Mouse (Mus musculus) lung, embryonic 14.5 days (tissue): ENCODE data around the gene Gemin4. TPM values are rescaled to one million over a fixed set of nuclear protein-coding genes. Genes with fewer than 3 reads are reported as not detected.

Experiments
- ATAC-seq: fragments of 200-750 bp; cut with Nextera tagmentation; 2 replicates; pipeline ENCODE4 v1.8.0; 2017; ENCODE audit warnings: mild to moderate bottlenecking, moderate TSS enrichment, moderate library complexity; ENCODE audit not compliant: insufficient read depth
- DNase-seq: peaks from one replicate; pipeline ENCODE4 v3.0.0-alpha.2; 2015
- H3K27ac ChIP-seq: fragments of 300-500 bp; sonication (generic); 2 replicates; pipeline ENCODE4 v1.5.1; 2014; ENCODE audit warnings: low read depth, mild to moderate bottlenecking, moderate library complexity
- H3K27me3 ChIP-seq: fragments of 300-500 bp; sonication (generic); 2 replicates; pipeline ENCODE4 v1.6.1; 2014; ENCODE audit warnings: low read length, control low read depth; ENCODE audit not compliant: insufficient read depth
- H3K36me3 ChIP-seq: fragments of 300-500 bp; sonication (generic); 2 replicates; pipeline ENCODE4 v1.6.1; 2014; ENCODE audit warnings: control low read depth; ENCODE audit not compliant: insufficient read depth
- H3K4me1 ChIP-seq: fragments of 300-500 bp; sonication (generic); 2 replicates; pipeline ENCODE4 v1.6.1; 2014; ENCODE audit warnings: antibody characterized with exemption, control low read depth; ENCODE audit not compliant: insufficient read depth
- H3K4me2 ChIP-seq: fragments of 300-500 bp; sonication (generic); 2 replicates; pipeline ENCODE4 v1.6.1; 2014; ENCODE audit warnings: mild to moderate bottlenecking
- H3K4me3 ChIP-seq: fragments of 300-500 bp; sonication (generic); 2 replicates; pipeline ENCODE4 v1.5.1; 2014; ENCODE audit warnings: low read depth, low read length
- H3K9ac ChIP-seq: fragments of 300-500 bp; sonication (generic); 2 replicates; pipeline ENCODE4 v1.6.1; 2014
- H3K9me3 ChIP-seq: fragments of 300-500 bp; sonication (generic); 2 replicates; pipeline ENCODE4 v1.6.1; 2016; ENCODE audit warnings: low read depth, low read length, control low read depth
- CTCF ChIP-seq: IDR thresholded peaks from 2 replicates; pipeline ENCODE4 v1.5.1; 2016; ENCODE audit warnings: antibody characterized with exemption, low read depth
- WGBS: fragments of 180-500 bp; shearing (Covaris S2); extraction: QIAGEN DNeasy Blood & Tissue Kit; methylation state at CpG from one replicate; pipeline ENCODE4 v1.1.7; 2014; 5-methylcytosine and 5-hydroxymethylcytosine counted together
- polyA plus RNA-seq: library from polyadenylated mRNA; unstranded; fragments of >200 nt; fragmentation: Nextera tagmentation; extraction: Ambion mirVana; gene quantifications from 2 replicates; pipeline ENCODE4 v1.2.1, GENCODE M21; 2014

Gene Gemin4
- polyA plus RNA-seq, 1 experiment from 2014 or later, result 45.8 TPM

GRCm38 (mm10) chr11:76178726-76179494 is 38.6 kb downstream of the Gemin4 start:
- TF ChIP-seq CTCF, result no peak
- H3K27ac ChIP-seq, result 0 out of 2 replicates have a peak overlapping the region, but pooled peaks have one; percentile 22
- no peaks in the 10 kb centered on the region for H3K9me3 ChIP-seq
- H3K27me3 ChIP-seq, result no peaks in the 10 kb centered on the region
- H3K36me3 ChIP-seq, result peaks cover 10% of the 10 kb centered on the region; the same call in 1 of the 2 replicates
- DNase-seq, result peak; percentile 55
- peak overlapping the region; percentile 60 for H3K9ac ChIP-seq
- WGBS, result 2% methylated on average over 28 of the region's 28 CpGs
- peak overlapping the region; percentile 66 for H3K4me3 ChIP-seq
- 0 out of 2 replicates have a peak, but pooled peaks cover 3% of the 10 kb centered on the region for H3K4me1 ChIP-seq
- peak overlapping the region; percentile 67 for H3K4me2 ChIP-seq
- peak; percentile 87 for ATAC-seq

- Histone ChIP-seq H3K27ac (no peak overlapping the region), H3K4me1 (no peaks in the 10 kb centered on the region), H3K9ac (no peak overlapping the region), H3K4me3 (no peak overlapping the region), H3K9me3 (no peaks in the 10 kb centered on the region), H3K27me3 (no peaks in the 10 kb centered on the region), H3K36me3 (peaks cover 20% of the 10 kb centered on the region), H3K4me2 (no peak overlapping the region)
- no peak for DNase-seq
- no peak for ATAC-seq
- 57% methylated on average over 5 of the region's 5 CpGs for WGBS
- TF ChIP-seq CTCF, result no peak
Measured at GRCm38 (mm10) chr11:76170207-76170606, 47.3 kb downstream of the Gemin4 start.

- no peaks in the 10 kb centered on the region for H3K4me1 ChIP-seq
- H3K27me3 ChIP-seq, result no peaks in the 10 kb centered on the region
- DNase-seq (peak; percentile 15), ATAC-seq (no peak)
- H3K27ac ChIP-seq, result no peak overlapping the region
- no peak for TF ChIP-seq CTCF
- H3K4me2 ChIP-seq, result no peak overlapping the region
- H3K9me3 ChIP-seq, result no peaks in the 10 kb centered on the region
- peaks cover 18% of the 10 kb centered on the region for H3K36me3 ChIP-seq
- no peak overlapping the region for H3K4me3 ChIP-seq
- H3K9ac ChIP-seq, result no peak overlapping the region
- 84% methylated on average over 3 of the region's 3 CpGs for WGBS
Measured at GRCm38 (mm10) chr11:76168976-76169375, 48.5 kb downstream of the Gemin4 start.

GRCm38 (mm10) chr11:76167079-76167765 is 50.2 kb downstream of the Gemin4 start:
- WGBS, result 16% methylated on average over 5 of the region's 5 CpGs
- no peaks in the 10 kb centered on the region for H3K4me1 ChIP-seq
- H3K27ac ChIP-seq, result no peak overlapping the region
- no peak overlapping the region for H3K4me2 ChIP-seq
- ATAC-seq (peak; percentile 31; the same call in 1 of the 2 replicates), DNase-seq (peak; percentile 93)
- no peak overlapping the region for H3K4me3 ChIP-seq
- no peaks in the 10 kb centered on the region for H3K9me3 ChIP-seq
- no peak overlapping the region for H3K9ac ChIP-seq
- peak; percentile 85 for TF ChIP-seq CTCF
- no peaks in the 10 kb centered on the region for H3K27me3 ChIP-seq
- H3K36me3 ChIP-seq, result peaks cover 8% of the 10 kb centered on the region

- Histone ChIP-seq H3K27ac (no peak overlapping the region), H3K27me3 (no peaks in the 10 kb centered on the region), H3K4me3 (no peak overlapping the region), H3K9me3 (no peaks in the 10 kb centered on the region), H3K9ac (no peak overlapping the region), H3K4me1 (no peaks in the 10 kb centered on the region), H3K36me3 (peaks cover 5% of the 10 kb centered on the region; the same call in 1 of the 2 replicates), H3K4me2 (no peak overlapping the region)
- DNase-seq (no peak), ATAC-seq (peak; percentile 14; the same call in 1 of the 2 replicates)
- TF ChIP-seq CTCF, result no peak
- WGBS, result 81% methylated on average over 4 of the region's 4 CpGs
Measured at GRCm38 (mm10) chr11:76166657-76167056, 50.8 kb downstream of the Gemin4 start.

Other genes starting within 250 kb of the Gemin4 start
- 1.6 and 2.2 TPM in 2 replicates for gene 1700016K19Rik, start 217.8 kb downstream of the Gemin4 start, polyA plus RNA-seq
- 47.6 and 51.0 TPM in 2 replicates for gene Rflnb, start 189.9 kb downstream of the Gemin4 start, polyA plus RNA-seq
- gene Vps53, start 38.0 kb downstream of the Gemin4 start, polyA plus RNA-seq, result 34.5 and 35.6 TPM in 2 replicates
- 38.3 and 39.8 TPM in 2 replicates for gene Fam57a, start 38.0 kb downstream of the Gemin4 start, polyA plus RNA-seq
- gene Dbil5, start 56 bp downstream of the Gemin4 start, polyA plus RNA-seq, result 0.60 and 1.6 TPM in 2 replicates
- gene Mrm3, start 26.1 kb upstream of the Gemin4 start, polyA plus RNA-seq, result 21.7 and 24.3 TPM in 2 replicates
- 131 and 152 TPM in 2 replicates for gene Glod4, start 26.1 kb upstream of the Gemin4 start, polyA plus RNA-seq
- 29.8 and 31.5 TPM in 2 replicates for gene Nxn, start 181.5 kb upstream of the Gemin4 start, polyA plus RNA-seq
- gene Timm22, start 189.3 kb upstream of the Gemin4 start, polyA plus RNA-seq, result 120 and 127 TPM in 2 replicates